Mouse (Mus musculus): ENCODE measurements around the gene Nin.

The Nin gene

DNA sequence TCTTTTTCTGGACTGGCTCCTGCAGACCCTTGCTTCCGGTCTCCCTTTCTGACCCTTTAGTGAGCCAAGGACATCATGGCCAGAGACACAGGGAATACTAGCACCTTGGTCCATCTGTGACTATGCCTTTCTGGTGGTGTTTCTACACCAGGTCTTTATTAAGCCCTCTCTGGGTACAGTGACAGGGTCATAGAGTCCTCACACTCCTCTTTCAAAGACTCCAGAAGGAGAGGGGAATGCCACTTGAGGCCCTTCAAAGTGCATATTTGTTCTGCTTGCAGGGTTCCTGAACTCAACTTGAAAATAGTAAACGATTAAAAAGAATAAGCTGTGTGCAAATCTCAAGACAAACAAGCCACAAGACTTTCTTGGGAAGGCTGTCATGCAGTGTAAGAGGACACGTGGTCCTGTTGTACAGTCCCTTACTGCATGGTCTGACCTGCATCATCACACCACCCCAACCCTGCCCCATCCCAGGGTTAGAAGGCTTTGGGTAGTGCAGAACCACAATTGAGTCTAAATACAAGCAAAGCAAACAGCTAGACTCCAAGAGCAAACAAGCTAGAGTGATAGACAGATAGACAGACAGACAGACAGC is 30.5 kb downstream of the Nin start:
- no peak for DNase-seq (ENCODE audit: low read depth)

- peak; percentile 18 for DNase-seq (ENCODE audit: low read depth)
These were observed 31.0 kb downstream of the Nin start for GRCm38 (mm10) chr12:70082485-70082884.

- no peak for DNase-seq (ENCODE audit: low read depth)
These were observed 35.0 kb downstream of the Nin start for GRCm38 (mm10) chr12:70078471-70079025.

GRCm38 (mm10) chr12:70076493-70076892 is 37.0 kb downstream of the Nin start:
- DNase-seq (ENCODE audit: low read depth): no peak

- no peak for DNase-seq (ENCODE audit: low read depth)
These were observed 38.5 kb downstream of the Nin start for GRCm38 (mm10) chr12:70075001-70075400.

GRCm38 (mm10) chr12:70070888-70071287 is 42.6 kb downstream of the Nin start:
- no peak for DNase-seq (ENCODE audit: low read depth)

DNA sequence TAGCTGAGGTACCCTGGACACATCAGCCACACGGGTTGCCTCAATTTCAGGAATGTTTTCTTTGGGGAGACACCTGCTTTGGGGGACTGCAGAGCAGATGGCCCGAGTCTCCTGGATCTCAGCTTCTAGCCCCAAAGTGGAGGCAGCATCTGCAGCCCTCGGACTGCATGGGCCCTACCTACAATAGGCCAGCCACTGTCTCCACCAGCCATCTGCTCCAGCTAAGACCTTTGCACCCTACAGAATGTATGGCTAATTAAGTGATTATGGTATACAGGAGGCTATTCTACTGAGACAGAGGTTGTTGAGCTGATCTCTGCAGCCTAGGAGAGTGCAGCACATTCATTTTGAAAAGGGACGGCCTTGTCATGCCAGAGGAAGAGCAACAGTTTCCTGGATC is 43.2 kb downstream of the Nin start:
- DNase-seq (ENCODE audit: low read depth): no peak

GRCm38 (mm10) chr12:70068647-70069257 is 44.8 kb downstream of the Nin start:
- no peak for DNase-seq (ENCODE audit: low read depth)

GRCm38 (mm10) chr12:70067849-70068248 is 45.7 kb downstream of the Nin start:
- DNase-seq (ENCODE audit: low read depth): no peak

- peak; percentile 88 for DNase-seq (ENCODE audit: low read depth)
These were observed 51.4 kb downstream of the Nin start for GRCm38 (mm10) chr12:70062114-70062513.

DNA sequence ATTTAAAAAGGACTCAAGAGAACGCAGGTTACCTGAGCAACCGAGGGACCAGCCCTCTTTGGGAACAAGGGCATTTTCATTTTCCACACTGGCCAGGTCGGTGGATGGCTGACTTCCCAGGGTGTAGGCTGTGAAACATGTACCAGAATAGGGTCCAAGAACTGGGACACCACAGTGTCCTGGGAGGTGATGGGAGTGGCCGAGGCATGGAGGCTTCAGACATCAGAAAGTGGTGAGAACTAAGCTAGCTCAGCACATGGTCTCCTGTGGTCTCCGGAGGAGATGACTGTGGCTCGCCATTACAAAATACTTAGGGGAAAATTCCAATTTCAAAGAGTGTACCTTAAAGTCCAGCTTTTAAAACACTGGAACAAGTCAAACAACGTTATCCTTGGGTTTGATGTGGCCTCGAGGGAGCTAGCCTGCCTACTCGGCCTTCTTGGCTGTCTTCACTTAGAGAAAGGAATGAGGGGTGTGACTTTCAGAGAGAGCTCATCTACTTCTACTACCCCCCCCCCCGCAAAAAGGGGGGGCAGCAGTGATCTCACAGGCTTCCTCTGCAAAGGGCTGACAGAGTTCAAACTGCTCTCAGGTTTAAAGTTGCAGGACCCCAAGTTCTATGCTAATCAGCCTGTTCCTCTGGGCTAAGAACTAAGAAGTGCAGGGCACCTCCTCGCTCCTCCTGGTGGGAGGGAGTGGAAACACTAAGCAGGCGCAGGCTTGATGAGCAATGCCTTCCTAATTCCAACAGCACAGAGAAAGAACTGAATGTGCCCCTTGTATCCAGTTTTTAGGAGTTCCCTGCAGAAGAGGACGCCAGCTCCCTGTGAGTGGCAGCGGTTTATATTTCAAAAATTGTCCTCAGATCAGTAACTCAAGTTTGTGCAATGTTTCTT is 54.3 kb downstream of the Nin start:
- peak; percentile 60 for DNase-seq (ENCODE audit: low read depth)

DNA sequence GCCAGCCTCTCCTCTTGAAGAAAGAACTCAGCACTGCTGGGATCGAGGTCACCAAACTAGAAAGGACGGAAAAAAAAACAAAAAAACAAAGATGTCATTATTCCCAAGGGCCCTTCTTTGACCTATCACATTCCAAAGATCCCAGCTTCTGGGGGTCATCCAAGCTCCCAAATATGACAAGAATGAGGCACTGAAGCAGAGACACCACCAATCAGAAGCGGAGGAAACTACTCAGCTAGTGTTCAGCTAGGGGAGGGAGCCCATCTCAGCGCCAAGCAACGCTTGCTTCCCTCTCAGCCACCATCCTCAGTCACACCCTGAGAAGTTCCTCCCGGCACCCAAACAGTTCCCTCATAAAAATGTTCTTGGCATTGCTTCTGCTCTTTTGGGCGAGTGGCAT is 62.8 kb downstream of the Nin start:
- no peak for DNase-seq (ENCODE audit: low read depth)

DNA sequence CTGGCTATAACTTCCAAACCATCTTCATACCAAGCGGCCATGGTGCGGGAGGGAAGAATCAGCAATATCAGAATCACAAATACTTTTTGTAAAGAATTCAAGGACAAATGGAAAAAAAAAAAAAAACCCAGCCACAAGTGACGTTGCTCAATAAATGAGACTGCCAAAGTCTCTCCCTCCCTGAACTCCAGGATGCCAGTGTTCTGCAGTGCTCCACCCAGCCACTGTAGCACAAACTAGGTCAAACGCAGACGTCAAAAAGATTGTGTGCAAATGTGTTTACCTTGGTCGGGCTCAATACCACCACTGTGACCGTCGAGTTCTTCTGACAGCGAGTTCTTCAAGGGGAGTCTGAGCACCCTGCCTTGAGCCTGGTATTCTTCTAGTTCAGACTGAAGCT is 64.8 kb downstream of the Nin start:
- DNase-seq (ENCODE audit: low read depth): no peak

GRCm38 (mm10) chr12:70047281-70047680 is 66.2 kb downstream of the Nin start:
- DNase-seq (ENCODE audit: low read depth): no peak

GRCm38 (mm10) chr12:70044353-70044752 is 69.2 kb downstream of the Nin start:
- DNase-seq (ENCODE audit: low read depth): no peak

GRCm38 (mm10) chr12:70043421-70043820 is 70.1 kb downstream of the Nin start:
- no peak for DNase-seq (ENCODE audit: low read depth)

GRCm38 (mm10) chr12:70040981-70041380 is 72.5 kb downstream of the Nin start:
- no peak for DNase-seq (ENCODE audit: low read depth)

DNA sequence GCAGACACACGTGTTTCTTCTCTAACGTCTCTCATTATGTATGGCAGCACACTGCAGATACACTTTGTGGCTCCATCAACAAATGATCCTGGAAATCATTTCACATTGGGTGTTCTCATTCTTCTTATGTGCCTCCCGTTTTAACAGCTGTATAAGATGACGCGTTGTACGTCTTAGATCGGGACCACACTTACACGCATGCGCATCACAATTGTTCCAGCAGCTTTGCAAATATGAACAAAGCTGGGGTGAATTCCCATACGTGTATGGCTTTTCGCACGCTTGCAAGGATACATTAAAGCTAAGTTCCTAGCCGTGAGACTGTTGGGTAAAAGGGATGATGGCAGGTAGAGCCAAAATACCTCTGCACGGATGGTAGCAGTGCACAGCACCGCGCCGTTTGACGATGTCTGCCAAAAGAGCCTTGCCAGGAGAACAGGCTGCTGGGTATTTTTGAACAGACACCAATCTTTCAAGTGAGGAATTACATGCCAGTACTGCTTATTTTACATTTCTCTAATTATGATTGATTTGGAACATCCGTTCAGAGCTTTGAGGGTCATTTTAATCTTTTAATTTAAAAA is 76.7 kb downstream of the Nin start:
- DNase-seq (ENCODE audit: low read depth): no peak

DNA sequence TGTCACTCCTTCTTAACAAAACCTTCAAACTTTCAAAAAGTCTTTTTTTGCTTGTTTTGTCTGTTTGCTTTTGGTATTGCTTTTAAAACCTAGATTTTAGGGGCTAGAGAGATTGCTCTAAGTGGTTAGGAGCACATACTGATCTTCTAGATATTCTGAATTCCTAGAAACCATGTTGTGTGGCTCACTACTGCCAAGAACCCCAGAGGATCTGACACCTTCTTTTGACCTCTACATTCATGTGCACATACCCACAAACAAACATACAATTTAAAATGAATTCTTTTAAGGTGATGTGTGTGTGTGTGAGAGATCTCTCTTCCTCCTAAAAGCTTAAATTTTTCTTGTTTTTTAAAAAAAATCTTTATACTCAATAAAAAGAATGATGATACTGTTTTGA is 87.3 kb downstream of the Nin start:
- DNase-seq (ENCODE audit: low read depth): peak; percentile 21

DNA sequence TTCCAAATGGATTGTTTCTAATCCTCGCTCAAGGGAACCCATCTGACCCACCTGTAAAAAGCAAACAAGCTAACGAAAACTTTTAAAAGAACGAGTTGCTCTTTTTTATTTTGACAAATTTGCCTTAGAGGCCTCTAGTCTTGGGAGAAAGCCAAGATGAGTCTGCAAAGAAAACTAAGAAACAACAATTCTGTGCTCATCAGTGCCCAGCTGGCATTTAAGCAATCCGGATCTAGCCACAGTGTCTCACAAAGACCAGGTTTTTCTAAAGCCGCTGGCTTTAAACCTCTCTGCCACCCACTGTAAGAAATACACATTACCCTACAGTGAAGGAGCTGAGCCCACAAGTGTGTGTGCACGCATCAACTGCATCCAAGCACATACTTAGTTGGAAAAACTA is 88.1 kb downstream of the Nin start:
- no peak for DNase-seq (ENCODE audit: low read depth)

DNA sequence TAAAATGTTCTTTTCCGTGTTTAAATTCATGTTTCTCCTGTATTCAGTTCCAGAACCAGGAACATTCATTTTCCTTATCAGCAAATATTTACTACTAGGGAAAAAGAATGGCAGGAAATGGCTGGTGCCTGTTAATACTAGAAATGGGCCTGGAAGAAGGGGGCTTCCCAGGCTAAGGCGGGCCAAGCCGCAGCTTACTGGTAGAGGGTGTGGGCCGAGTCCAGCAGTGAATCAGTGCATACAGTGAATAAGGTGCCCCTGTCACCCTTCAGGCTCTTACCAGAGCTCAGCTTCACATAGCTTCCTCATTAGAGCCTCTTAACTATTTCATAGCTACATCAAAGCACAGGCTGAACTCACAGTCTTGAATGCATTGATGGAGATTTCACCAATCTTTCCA is 89.9 kb downstream of the Nin start:
- no peak for DNase-seq (ENCODE audit: low read depth)

- no peak for DNase-seq (ENCODE audit: low read depth)
These were observed 95.4 kb downstream of the Nin start for GRCm38 (mm10) chr12:70018153-70018552.

GRCm38 (mm10) chr12:70015936-70016335 is 97.6 kb downstream of the Nin start:
- DNase-seq (ENCODE audit: low read depth): no peak
